Mouse (Mus musculus): ENCODE measurements around the gene Gm10134.

DNA sequence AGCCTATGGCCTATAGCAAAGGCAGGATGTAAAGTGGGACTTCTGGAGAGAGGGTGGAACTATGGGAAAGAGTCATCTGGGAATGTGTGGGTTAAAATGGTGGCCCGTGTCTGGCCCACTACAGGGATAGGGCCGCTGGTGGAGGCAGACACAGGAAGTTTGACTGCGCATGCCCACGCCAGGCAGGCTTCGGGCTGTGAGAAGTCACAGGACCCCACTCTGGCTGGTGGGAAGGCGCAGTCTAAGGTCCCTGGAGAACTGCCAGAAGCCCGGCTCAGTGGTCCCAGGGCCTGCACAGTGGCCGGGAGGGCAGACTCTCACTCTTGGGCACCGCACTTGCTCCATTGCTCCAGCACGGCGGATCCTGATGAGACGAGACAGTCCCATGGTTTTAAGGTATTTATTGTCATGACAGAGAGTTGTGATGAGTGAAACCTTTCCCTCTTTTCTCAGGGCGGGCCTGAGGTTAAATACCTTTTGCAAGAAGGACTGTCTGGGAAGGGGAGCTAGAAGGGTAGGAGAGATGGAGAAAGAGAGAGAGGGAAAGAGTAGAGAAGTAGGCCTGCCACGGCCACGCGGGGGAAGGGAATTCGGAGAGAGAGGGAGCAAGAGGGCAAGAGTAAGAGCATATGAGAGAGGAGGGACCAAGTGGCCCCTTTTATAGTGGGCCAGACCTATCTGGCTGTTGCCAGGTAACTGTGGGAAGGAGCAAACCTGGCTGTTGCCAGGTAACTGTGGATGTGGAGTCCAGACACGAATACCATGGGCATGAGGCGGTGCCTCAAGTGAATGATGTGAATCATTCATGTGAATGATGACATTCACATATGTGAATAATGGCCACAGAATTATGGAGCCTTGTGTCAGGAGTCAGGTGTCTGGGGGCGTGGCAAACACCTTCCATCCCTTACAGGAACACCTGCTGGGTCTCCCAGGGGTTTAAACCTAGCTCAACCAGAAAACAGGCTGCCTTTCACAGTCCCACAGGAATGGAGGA lies 26.4 kb upstream of the Gm10134 start:
- TF ChIP-seq POLR2A (IDR thresholded peaks at IDR 0.05; ENCODE audit: insufficient read depth, low read depth, low read length) (no peak), CTCF (IDR thresholded peaks at IDR 0.05; ENCODE audit: insufficient read depth, low read depth, low read length) (no peak)

Measured in olfactory bulb, adult 2 months (tissue).